Mouse (Mus musculus) thymus, adult 2 months (tissue): Measurements from ENCODE around the gene Cdc42ep1.

ENCODE experiments used
- CTCF ChIP-seq: fragments of 200-500 bp; IDR thresholded peaks from 2 replicates; pipeline ENCODE4 v1.5.1; 2012; ENCODE audit warnings: mild to moderate bottlenecking, control low read depth, low read length, moderate library complexity, borderline replicate concordance; ENCODE audit not compliant: control insufficient read depth, poor library complexity, insufficient read depth; ENCODE audit errors: extremely low read depth
- POLR2A ChIP-seq: fragments of 200-500 bp; IDR thresholded peaks from 2 replicates; pipeline ENCODE4 v1.6.1; 2012; ENCODE audit warnings: mild to moderate bottlenecking, low read length, control low read depth, moderate library complexity; ENCODE audit not compliant: control insufficient read depth, poor library complexity, insufficient read depth; ENCODE audit errors: extremely low read depth

- no peak for TF ChIP-seq CTCF
- no peak for TF ChIP-seq POLR2A
These were observed 11.4 kb upstream of the Cdc42ep1 start for GRCm38 (mm10) chr15:78830742-78831719.
